Mouse (Mus musculus): ENCODE measurements around the gene Plch1.

GRCm38 (mm10) chr3:63726667-63727342 lies 172.5 kb downstream of the Plch1 start:
- TF ChIP-seq CTCF (IDR thresholded peaks at IDR 0.05; ENCODE audit: low read depth, low read length) (no peak), TAL1 (conservative IDR thresholded peaks at IDR 0.05; ENCODE audit: low read depth, low read length) (no peak), POLR2AphosphoS5 (IDR thresholded peaks at IDR 0.05; ENCODE audit: insufficient replicate concordance, low read depth, low read length) (no peak), GATA1 (IDR thresholded peaks at IDR 0.05; ENCODE audit: borderline replicate concordance, low read length) (no peak), GATA2 (IDR thresholded peaks at IDR 0.05; ENCODE audit: borderline replicate concordance, low read depth, low read length) (no peak)

Measured in G1E (cell line).